Mouse (Mus musculus): ENCODE results near the gene Atf7ip2.

The Atf7ip2 gene

DNA sequence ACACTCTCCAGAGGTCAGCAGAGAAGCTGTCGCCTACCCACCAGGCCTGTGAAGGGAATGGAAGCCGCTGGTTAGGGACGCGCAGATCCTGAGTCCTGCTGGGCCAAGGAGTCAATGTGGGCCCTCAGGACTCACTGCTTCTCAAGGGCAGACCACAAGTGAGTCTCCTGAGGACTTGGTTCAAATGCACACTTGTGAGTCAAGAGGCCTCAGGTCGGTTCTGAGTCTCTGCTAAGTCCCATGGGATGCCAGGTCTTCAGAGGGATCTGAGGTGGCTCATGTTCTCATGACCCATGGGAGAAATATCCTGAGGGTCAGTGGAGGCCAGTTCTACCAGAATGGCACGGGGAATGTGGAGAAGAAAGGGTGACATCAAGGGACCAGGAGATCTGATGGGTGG, 95.6 kb downstream of the Atf7ip2 start:
- DNase-seq (ENCODE audit: extremely low read depth, insufficient read length, low spot score), result peak; percentile 61

GRCm38 (mm10) chr16:10297696-10298644, 105.5 kb downstream of the Atf7ip2 start:
- DNase-seq (ENCODE audit: extremely low read depth, insufficient read length, low spot score), result peak; percentile 74

- DNase-seq (ENCODE audit: extremely low read depth, insufficient read length, low spot score), result peak; percentile 57
Observed at GRCm38 (mm10) chr16:10299637-10300036, 107.1 kb downstream of the Atf7ip2 start.

- no peak for DNase-seq (ENCODE audit: extremely low read depth, insufficient read length, low spot score)
Observed at GRCm38 (mm10) chr16:10300231-10301186, 108.0 kb downstream of the Atf7ip2 start.
